In the genomic region with DNA sequence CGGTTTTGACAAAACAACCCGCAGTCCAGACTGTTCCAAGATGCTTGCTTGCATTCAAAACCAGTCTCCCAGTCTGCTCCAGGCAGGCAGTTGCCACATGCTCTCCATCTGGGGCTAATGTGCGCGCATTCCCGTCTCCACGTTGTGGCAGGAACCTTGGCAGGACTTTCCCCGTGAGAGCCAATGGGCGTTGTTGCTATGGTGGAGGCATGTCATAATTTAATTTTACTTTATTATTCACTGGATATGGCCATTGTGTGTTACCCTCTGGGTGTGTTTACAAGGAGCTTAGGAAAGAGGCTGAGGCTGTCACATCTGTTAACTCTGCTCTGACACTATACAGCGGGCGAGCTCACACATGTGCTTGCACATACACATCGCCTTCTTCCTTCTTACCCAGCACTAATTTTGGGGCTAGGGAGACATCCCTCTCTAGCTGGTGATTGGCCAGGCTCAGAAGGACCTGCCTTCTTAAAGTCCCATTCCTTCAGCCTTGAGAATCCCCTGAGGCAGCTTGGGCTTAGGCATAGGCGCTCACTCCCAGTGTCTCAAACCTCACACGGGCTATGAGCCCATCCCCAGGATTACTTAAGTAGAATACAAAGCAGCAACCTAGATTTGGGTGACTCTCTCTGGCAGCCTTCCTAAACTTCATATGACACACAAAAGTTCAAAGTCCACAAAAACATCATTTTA, we compare ENCODE assay signal across 9 mouse cellular contexts.
DNase-seq lines count a peak whose midpoint lies in the region; ATAC-seq and TF ChIP-seq lines count a peak whose summit lies in the region.
"Had no signal": no experiment of that assay in that cellular context is flagged by ENCODE, and none has a peak within 500 bp of the region (broad histone marks: within the 10 kb centered on the region; RNA-seq: fewer than 3 reads in every experiment).

No protein-coding gene starts in this region.

- no peaks in the 10 kb centered on the region for H3K27me3 ChIP-seq in lung, embryonic 16.5 days (ENCODE audit: control insufficient read depth, insufficient read depth, low read depth, low read length)
- no peaks in the 10 kb centered on the region for H3K27me3 ChIP-seq in hindbrain, embryonic 11.5 days (ENCODE audit: control insufficient read depth, insufficient read depth, low read length)
- no peaks in the 10 kb centered on the region for H3K27me3 ChIP-seq in stomach, embryonic 15.5 days (replicated peaks)
- H3K27me3 ChIP-seq: liver, embryonic 13.5 days had no signal

- WGBS in lung, embryonic 16.5 days: 65% methylated on average over 13 of the region's 13 CpGs
- WGBS in lung, adult 2 months: 72% methylated on average over 13 of the region's 13 CpGs
- WGBS in hindbrain, embryonic 11.5 days: 51% methylated on average over 13 of the region's 13 CpGs
- 50% methylated on average over 13 of the region's 13 CpGs for WGBS in stomach, embryonic 15.5 days

- no peak for TF ChIP-seq POLR2A in lung, adult 2 months (IDR thresholded peaks at IDR 0.05; ENCODE audit: borderline replicate concordance, extremely low read depth, low read depth, low read length)

- H3K9ac ChIP-seq in lung, embryonic 16.5 days (ENCODE audit: low read length): no peak overlapping the region
- no peak overlapping the region for H3K9ac ChIP-seq in hindbrain, embryonic 11.5 days (ENCODE audit: low read depth, low read length)
- no peak overlapping the region for H3K9ac ChIP-seq in stomach, embryonic 15.5 days
- H3K9ac ChIP-seq: liver, embryonic 13.5 days had no signal

- no peaks in the 10 kb centered on the region for H3K9me3 ChIP-seq in lung, embryonic 16.5 days (ENCODE audit: control insufficient read depth, low read length)
- H3K9me3 ChIP-seq in hindbrain, embryonic 11.5 days (ENCODE audit: control insufficient read depth, low read length): no peaks in the 10 kb centered on the region
- no peaks in the 10 kb centered on the region for H3K9me3 ChIP-seq in stomach, embryonic 15.5 days
- H3K9me3 ChIP-seq: liver, embryonic 13.5 days had no signal

- no peak for DNase-seq in lung, adult 2 months
- peak; percentile 47 for DNase-seq in hindbrain, embryonic 11.5 days (ENCODE audit: low spot score)
- DNase-seq in lung, postnatal 10 days: peak; percentile 62
- DNase-seq in heart, postnatal 25 days (ENCODE audit: low spot score): no peak
- no peak for DNase-seq in cerebellum, adult 11-12 months
- DNase-seq in spleen, postnatal 10 days (ENCODE audit: low spot score in 2 of 2): no peak
- DNase-seq: liver, embryonic 13.5 days had no signal

- no peak for TF ChIP-seq CTCF in lung, adult 2 months (IDR thresholded peaks at IDR 0.05; ENCODE audit: insufficient read depth, low read length)

- intact Hi-C loops in heart, postnatal 25 days (cut with DNase I): no loop called here

- no peak overlapping the region for H3K27ac ChIP-seq in lung, embryonic 16.5 days (ENCODE audit: low read length)
- H3K27ac ChIP-seq in hindbrain, embryonic 11.5 days (ENCODE audit: low read depth, low read length): no peak overlapping the region
- H3K27ac ChIP-seq in stomach, embryonic 15.5 days: peak overlapping the region; percentile 35; the same call in 1 of the 2 replicates
- H3K27ac ChIP-seq: liver, embryonic 13.5 days had no signal

- peak; percentile 78 for ATAC-seq in lung, embryonic 16.5 days (ENCODE audit: low read depth)
- peak; percentile 46; the same call in 1 of the 2 replicates for ATAC-seq in hindbrain, embryonic 11.5 days (ENCODE audit: low FRiP score)
- ATAC-seq in stomach, embryonic 15.5 days (ENCODE audit: insufficient read depth, low FRiP score, low read depth): peak; percentile 66

- H3K4me1 ChIP-seq in lung, embryonic 16.5 days (replicated peaks; ENCODE audit: control insufficient read depth, insufficient read depth, low read length): no peaks in the 10 kb centered on the region
- peaks cover 8% of the 10 kb centered on the region for H3K4me1 ChIP-seq in lung, adult 2 months (ENCODE audit: control insufficient read depth, insufficient read depth, low read length)
- peaks cover 7% of the 10 kb centered on the region for H3K4me1 ChIP-seq in hindbrain, embryonic 11.5 days (replicated peaks; ENCODE audit: control insufficient read depth, insufficient read depth, low read length)
- H3K4me1 ChIP-seq in stomach, embryonic 15.5 days: peaks cover 10% of the 10 kb centered on the region; the same call in 1 of the 2 replicates

- no peak overlapping the region for H3K4me2 ChIP-seq in lung, embryonic 16.5 days (ENCODE audit: low read depth, low read length)
- no peak overlapping the region for H3K4me2 ChIP-seq in hindbrain, embryonic 11.5 days (replicated peaks; ENCODE audit: low read depth, low read length)
- H3K4me2 ChIP-seq in stomach, embryonic 15.5 days: 0 out of 2 replicates have a peak overlapping the region, but pooled peaks have one; percentile 0
- H3K4me2 ChIP-seq: liver, embryonic 13.5 days had no signal

- no peaks in the 10 kb centered on the region for H3K36me3 ChIP-seq in lung, embryonic 16.5 days (ENCODE audit: control insufficient read depth, insufficient read depth, low read length)
- no peaks in the 10 kb centered on the region for H3K36me3 ChIP-seq in hindbrain, embryonic 11.5 days (ENCODE audit: control insufficient read depth, insufficient read depth, low read length)
- H3K36me3 ChIP-seq in stomach, embryonic 15.5 days: no peaks in the 10 kb centered on the region
- H3K36me3 ChIP-seq: liver, embryonic 13.5 days had no signal

- no peak overlapping the region for H3K4me3 ChIP-seq in lung, embryonic 16.5 days (ENCODE audit: low read length)
- no peak overlapping the region for H3K4me3 ChIP-seq in lung, adult 2 months (replicated peaks; ENCODE audit: extremely low read depth, low read depth, low read length)
- H3K4me3 ChIP-seq in hindbrain, embryonic 11.5 days (ENCODE audit: low read depth, low read length): no peak overlapping the region
- H3K4me3 ChIP-seq in stomach, embryonic 15.5 days (replicated peaks): no peak overlapping the region
- H3K4me3 ChIP-seq: liver, embryonic 13.5 days had no signal

Comparison
In these comparisons a context has a peak if more than half of its experiments do, and no peak if none do; other contexts are left out.
1. DNase-seq: peak in hindbrain, embryonic 11.5 days (single experiment) and lung, postnatal 10 days (single experiment); none in lung, adult 2 months (single experiment), heart, postnatal 25 days (single experiment), cerebellum, adult 11-12 months (single experiment) and spleen, postnatal 10 days (0 of 2).
2. Peak in every context shown above with its lines, with median percentiles within 50 percentile points of each other: ATAC-seq.